Mouse (Mus musculus): Measurements from ENCODE around the gene Smg9.

Gene Smg9

DNA sequence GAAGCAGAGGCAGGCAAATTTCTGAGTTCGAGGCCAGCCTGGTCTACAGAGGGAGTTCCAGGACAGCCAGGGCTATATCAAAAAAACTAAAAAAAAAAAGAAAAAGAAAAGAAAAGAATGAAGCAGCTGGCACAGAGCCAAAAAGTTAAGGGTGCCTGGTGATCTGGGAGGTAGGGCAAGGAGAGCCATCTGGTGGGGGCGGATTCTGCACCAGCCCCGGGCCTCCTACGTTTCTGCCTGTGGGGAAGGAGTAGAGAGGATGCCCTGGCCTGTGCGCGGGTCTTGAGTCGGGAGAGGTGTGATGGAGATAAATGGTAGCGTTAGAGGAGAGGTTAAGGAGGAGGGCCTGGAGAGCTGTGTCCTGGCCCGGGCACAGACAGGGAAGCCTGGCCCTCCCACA lies 8.8 kb downstream of the Smg9 start:
- no peak for DNase-seq (ENCODE audit: low spot score)

DNA sequence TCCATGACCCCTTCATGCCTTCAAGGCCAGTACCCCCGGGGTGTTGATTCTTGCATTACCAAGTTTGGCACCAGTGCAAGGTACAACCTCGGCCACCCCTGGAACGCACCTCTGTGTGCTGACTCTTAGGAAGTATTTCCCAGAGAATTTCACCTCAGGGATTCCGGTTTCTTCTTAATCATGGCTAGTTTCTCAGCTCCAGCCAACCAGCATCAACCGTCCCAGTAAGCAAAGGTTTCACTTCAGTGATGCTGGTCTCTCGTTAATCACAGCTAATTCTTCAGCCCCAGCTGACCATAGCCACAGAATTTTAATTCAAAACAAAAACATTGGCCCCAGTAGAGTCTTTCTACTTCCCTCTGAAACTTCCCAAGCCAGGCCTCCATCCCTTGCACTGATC lies 10.7 kb downstream of the Smg9 start:
- DNase-seq (ENCODE audit: low spot score): no peak

GRCm38 (mm10) chr7:24410831-24411230 lies 11.4 kb downstream of the Smg9 start:
- no peak for DNase-seq (ENCODE audit: low spot score)

GRCm38 (mm10) chr7:24413630-24414029 lies 14.2 kb downstream of the Smg9 start:
- no peak for DNase-seq (ENCODE audit: low spot score)

GRCm38 (mm10) chr7:24415261-24415660 lies 15.8 kb downstream of the Smg9 start:
- no peak for DNase-seq (ENCODE audit: low spot score)

GRCm38 (mm10) chr7:24419579-24419978 lies 20.2 kb downstream of the Smg9 start:
- DNase-seq (ENCODE audit: low spot score): no peak

- no peak for DNase-seq (ENCODE audit: low spot score)
These were observed 22.2 kb downstream of the Smg9 start for GRCm38 (mm10) chr7:24421648-24422047.

DNA sequence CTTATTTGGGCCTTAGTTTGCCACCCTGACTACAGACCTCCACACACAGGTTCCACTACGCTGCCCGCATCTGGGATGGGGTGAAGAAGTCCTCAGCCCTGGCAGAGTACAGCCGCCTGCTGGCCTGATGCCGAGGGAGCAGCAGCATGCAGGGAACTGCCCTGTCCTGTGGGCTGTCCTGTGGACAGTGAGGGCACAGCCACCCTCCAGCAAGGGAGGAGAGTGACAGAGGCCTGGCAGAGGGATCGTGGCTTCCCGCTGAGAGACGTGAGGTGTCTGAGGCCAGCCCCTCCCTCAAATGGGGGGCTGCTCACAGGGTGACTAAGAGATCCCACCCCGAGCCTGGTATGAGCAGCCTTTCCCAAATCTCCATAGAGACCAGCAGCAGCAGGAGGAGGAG lies 22.8 kb downstream of the Smg9 start:
- no peak for DNase-seq (ENCODE audit: low spot score)

- no peak for DNase-seq (ENCODE audit: low spot score)
These were observed 23.8 kb downstream of the Smg9 start for GRCm38 (mm10) chr7:24423107-24423763.

DNA sequence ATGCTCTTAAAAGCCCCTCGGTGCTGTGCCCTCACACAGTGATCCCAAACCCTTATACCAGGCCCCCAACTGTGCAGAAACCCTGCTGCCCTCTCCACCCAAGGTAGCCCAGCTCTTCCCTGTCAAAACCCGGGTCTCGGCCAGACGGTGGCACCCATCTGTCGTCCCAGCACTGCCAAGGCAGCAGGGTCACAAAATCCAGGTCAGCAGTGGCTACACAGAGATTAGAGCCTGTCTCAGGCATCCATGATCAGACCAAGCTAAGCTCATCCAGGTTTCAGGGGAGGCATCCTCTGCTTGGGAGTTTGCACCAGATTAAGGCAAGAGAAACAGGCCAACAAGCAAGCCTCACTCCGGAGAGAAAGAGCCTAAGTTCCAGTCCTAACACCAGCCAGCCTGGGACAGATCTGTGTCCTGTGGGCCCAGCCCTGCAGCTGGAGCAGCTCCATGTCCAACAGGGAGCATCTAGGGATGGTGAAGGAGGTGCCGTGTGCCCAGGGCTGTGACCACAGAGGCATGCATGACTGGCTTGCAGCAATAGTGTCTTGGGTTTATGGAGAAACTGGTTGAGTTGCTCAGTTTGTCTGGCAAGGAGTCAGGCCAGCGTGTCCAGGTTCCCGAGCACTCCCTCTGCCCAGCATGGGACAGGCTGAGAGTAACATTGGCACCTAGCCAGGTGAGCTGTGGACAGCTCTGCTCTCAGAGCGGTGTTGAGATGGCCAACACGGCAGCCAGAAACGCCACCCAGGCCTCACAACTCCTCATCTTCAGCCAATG lies 24.7 kb downstream of the Smg9 start:
- DNase-seq (ENCODE audit: low spot score): no peak

DNA sequence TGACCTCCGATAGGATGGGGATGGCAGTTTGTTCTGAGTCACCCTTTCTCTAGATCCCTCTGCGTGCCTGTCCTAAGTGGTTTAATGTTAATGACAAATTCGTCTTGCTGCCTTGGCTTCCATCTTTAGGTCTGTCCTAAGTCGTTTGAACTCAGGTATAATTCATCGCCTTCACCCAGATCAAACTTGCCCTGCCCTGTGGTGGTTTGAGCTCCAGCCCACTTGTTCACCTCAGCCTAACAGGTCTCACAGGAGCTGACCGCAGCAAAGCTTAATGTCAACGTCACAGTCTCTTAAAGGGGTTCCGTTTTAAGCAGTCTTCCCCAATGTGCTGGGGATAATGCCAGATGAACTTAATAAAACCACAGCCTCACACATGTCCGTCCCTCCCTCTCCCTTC lies 26.5 kb downstream of the Smg9 start:
- no peak for DNase-seq (ENCODE audit: low spot score)

DNA sequence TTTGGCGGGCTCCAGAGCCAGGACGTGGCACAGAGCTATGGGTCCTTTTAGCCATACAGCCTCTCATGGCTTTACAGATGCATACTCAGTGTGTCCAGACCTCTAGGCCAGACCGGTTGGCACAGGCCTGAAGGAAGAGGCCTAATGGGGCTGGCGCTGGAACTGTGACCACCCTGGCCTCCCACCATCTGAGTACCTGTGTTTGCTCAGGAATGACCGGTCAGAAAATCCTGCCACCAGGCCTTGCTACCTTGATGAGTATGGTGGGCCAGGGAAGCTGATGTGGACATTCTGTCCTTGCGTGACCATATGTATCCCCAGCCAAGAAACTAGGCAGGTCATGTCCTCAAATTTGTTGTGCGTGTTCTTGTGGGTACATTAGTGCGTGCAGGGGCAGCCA lies 27.7 kb downstream of the Smg9 start:
- no peak for DNase-seq (ENCODE audit: low spot score)

GRCm38 (mm10) chr7:24428725-24429124 lies 29.3 kb downstream of the Smg9 start:
- DNase-seq (ENCODE audit: low spot score): no peak

GRCm38 (mm10) chr7:24429413-24430112 lies 30.1 kb downstream of the Smg9 start:
- no peak for DNase-seq (ENCODE audit: low spot score)

DNA sequence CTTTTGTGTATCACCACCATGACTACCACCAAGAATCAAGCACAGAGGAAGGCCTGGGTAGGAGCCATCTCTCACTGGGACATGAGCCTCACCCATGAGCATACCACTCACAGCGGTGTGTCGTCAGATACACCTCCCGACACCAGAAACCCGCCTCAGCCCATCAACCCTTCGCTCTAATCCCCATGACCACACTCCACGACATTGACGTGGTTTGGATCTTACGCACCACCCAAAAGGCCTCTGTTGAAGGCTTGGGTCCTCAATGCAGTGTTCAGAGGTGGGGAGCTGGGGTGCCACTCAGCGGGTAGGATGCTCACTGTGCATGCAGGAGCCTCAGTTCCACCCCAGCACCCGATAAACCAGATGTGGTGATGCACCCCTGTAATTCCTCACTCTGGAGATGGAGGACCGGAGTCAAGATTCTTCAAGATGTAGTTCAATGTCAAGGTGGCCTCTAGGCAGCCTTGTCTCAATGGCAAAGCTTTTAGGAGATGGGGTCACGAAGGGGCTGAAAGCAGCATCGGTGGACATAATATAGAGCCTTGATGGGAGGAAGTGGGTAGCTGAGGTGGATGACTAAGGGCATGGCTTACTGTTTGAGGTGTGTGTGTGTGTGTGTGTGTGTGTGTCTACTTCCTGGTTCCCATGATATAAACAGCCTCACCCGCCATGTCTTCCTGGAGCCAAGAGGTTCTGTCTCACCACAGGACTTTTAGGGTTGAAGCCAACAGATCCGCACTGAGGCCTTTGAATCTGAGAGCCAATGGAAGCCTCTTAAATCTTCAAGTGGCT lies 31.3 kb downstream of the Smg9 start:
- no peak for DNase-seq (ENCODE audit: low spot score)

GRCm38 (mm10) chr7:24431713-24432112 lies 32.3 kb downstream of the Smg9 start:
- DNase-seq (ENCODE audit: low spot score): no peak

DNA sequence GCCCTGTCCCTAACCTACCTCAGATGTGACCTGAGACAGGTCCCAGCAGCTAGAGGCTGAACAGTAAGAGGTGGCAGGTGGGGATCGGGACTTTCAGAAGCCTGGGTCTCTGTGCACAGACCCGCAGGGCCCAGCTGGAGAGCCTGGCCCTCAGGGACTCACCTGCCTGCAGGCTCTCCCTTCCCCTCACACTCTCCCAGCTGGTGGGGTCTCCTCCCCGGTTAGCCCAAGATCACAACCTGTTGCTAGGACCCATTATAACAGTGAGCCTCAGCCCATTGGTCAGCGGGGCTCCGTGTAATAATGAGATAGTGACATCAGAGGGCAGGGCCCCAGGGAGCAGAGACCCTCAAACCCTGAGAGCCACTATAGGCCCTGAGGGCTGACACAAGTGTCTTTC lies 35.9 kb downstream of the Smg9 start:
- DNase-seq (ENCODE audit: low spot score): no peak

GRCm38 (mm10) chr7:24437981-24438380 lies 38.6 kb downstream of the Smg9 start:
- no peak for DNase-seq (ENCODE audit: low spot score)

GRCm38 (mm10) chr7:24439191-24439590 lies 39.8 kb downstream of the Smg9 start:
- DNase-seq (ENCODE audit: low spot score): no peak

- DNase-seq (ENCODE audit: low spot score): no peak
These were observed 40.5 kb downstream of the Smg9 start for GRCm38 (mm10) chr7:24439891-24440290.

GRCm38 (mm10) chr7:24441785-24442184 lies 42.4 kb downstream of the Smg9 start:
- no peak for DNase-seq (ENCODE audit: low spot score)

GRCm38 (mm10) chr7:24442313-24442712 lies 42.9 kb downstream of the Smg9 start:
- no peak for DNase-seq (ENCODE audit: low spot score)
